Mouse (Mus musculus) stomach, postnatal 0 days (tissue): ENCODE data around the gene E030025P04Rik. TPM values are rescaled to one million over a fixed set of nuclear protein-coding genes. Genes with fewer than 3 reads are reported as not detected.

Experiments
- ATAC-seq: fragments of 200-750 bp; cut with Nextera tagmentation; 2 replicates; pipeline ENCODE4 v1.8.0; 2017; ENCODE audit not compliant: low FRiP score, low TSS enrichment
- DNase-seq: peaks from one replicate; pipeline ENCODE4 v3.0.0-alpha.2; 2016; ENCODE audit warnings: low spot score
- H3K27ac ChIP-seq: fragments of 300-500 bp; sonication (generic); replicated peaks from 2 replicates; pipeline ENCODE4 v1.5.1; 2014; ENCODE audit warnings: mild to moderate bottlenecking, control low read depth
- H3K27me3 ChIP-seq: fragments of 300-500 bp; sonication (generic); 2 replicates; pipeline ENCODE4 v1.6.1; 2014; ENCODE audit warnings: low read length; ENCODE audit not compliant: control insufficient read depth, insufficient read depth
- H3K36me3 ChIP-seq: fragments of 300-500 bp; sonication (generic); 2 replicates; pipeline ENCODE4 v1.6.1; 2014; ENCODE audit warnings: low read length, mixed read lengths; ENCODE audit not compliant: control insufficient read depth, insufficient read depth
- H3K4me1 ChIP-seq: fragments of 300-500 bp; sonication (generic); replicated peaks from 2 replicates; pipeline ENCODE4 v1.6.1; 2014; ENCODE audit warnings: antibody characterized with exemption; ENCODE audit not compliant: control insufficient read depth, insufficient read depth
- H3K4me2 ChIP-seq: fragments of 300-500 bp; sonication (generic); replicated peaks from 2 replicates; pipeline ENCODE4 v1.6.1; 2014; ENCODE audit warnings: low read depth, mild to moderate bottlenecking, control low read depth, moderate library complexity
- H3K4me3 ChIP-seq: fragments of 300-500 bp; sonication (generic); 2 replicates; pipeline ENCODE4 v1.5.1; 2014; ENCODE audit warnings: low read depth, low read length, control low read depth
- H3K9ac ChIP-seq: fragments of 300-500 bp; sonication (generic); 2 replicates; pipeline ENCODE4 v1.6.1; 2014; ENCODE audit warnings: mild to moderate bottlenecking, low read length, control low read depth, mixed read lengths
- H3K9me3 ChIP-seq: fragments of 300-500 bp; sonication (generic); 2 replicates; pipeline ENCODE4 v1.6.1; 2016; ENCODE audit warnings: low read length; ENCODE audit not compliant: control insufficient read depth
- CTCF ChIP-seq: IDR thresholded peaks from 2 replicates; pipeline ENCODE4 v1.5.1; 2016; ENCODE audit warnings: antibody characterized with exemption, low read depth, mild to moderate bottlenecking, moderate library complexity
- EP300 ChIP-seq: optimal IDR thresholded peaks from 2 replicates; pipeline ENCODE3; 2016; ENCODE audit warnings: antibody characterized with exemption
- WGBS: fragments of 180-500 bp; shearing (Covaris S2); extraction: QIAGEN DNeasy Blood & Tissue Kit; methylation state at CpG from one replicate; pipeline ENCODE4 v1.1.7; 2014; 5-methylcytosine and 5-hydroxymethylcytosine counted together
- polyA plus RNA-seq: library from polyadenylated mRNA; unstranded; fragments of >200 nt; fragmentation: Nextera tagmentation; extraction: Ambion mirVana; gene quantifications from 2 replicates; pipeline ENCODE4 v1.2.1, GENCODE M21; 2015

E030025P04Rik gene
- polyA plus RNA-seq, 1 experiment from 2014 or later: not detected

- Histone ChIP-seq H3K4me2 (no peak overlapping the region), H3K27me3 (no peaks in the 10 kb centered on the region), H3K4me3 (no peak overlapping the region), H3K9me3 (no peaks in the 10 kb centered on the region), H3K27ac (0 out of 2 replicates have a peak overlapping the region, but pooled peaks have one; percentile 18), H3K4me1 (no peaks in the 10 kb centered on the region), H3K36me3 (no peaks in the 10 kb centered on the region), H3K9ac (no peak overlapping the region)
- DNase-seq: peak; percentile 27
- no peak for TF ChIP-seq EP300
- no peak for TF ChIP-seq CTCF
- ATAC-seq: peak; percentile 72
- 35% methylated on average over 7 of the region's 7 CpGs for WGBS
These were observed 17.7 kb downstream of the E030025P04Rik start for GRCm38 (mm10) chr11:109126482-109126881.

GRCm38 (mm10) chr11:109125451-109125850, 18.7 kb downstream of the E030025P04Rik start:
- no peaks in the 10 kb centered on the region for H3K9me3 ChIP-seq
- H3K4me3 ChIP-seq: no peak overlapping the region
- H3K27ac ChIP-seq: no peak overlapping the region
- H3K9ac ChIP-seq: no peak overlapping the region
- no peak for DNase-seq
- WGBS: 64% methylated on average over 5 of the region's 5 CpGs
- H3K4me2 ChIP-seq: no peak overlapping the region
- no peak for ATAC-seq
- H3K4me1 ChIP-seq: no peaks in the 10 kb centered on the region
- no peaks in the 10 kb centered on the region for H3K36me3 ChIP-seq
- no peaks in the 10 kb centered on the region for H3K27me3 ChIP-seq
- TF ChIP-seq EP300 (no peak), CTCF (no peak)

DNA sequence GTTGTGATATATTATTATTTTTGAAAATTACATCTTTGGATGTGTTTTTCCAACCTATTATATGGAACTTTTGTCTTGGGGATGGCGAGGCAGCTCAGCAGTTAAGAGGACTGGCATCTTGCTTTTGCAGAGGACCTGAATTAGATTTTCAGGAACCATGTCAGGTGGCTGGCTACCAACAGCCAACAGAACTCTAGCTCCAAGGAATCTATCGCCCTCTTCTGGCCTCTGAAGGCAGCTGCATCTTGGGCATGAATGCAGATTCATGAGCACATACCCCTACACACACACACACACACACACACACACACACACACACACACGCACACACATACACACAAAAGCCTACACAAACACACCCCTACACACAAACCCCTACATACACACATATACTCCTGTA, 19.9 kb downstream of the E030025P04Rik start:
- H3K4me2 ChIP-seq: no peak overlapping the region
- no peak overlapping the region for H3K4me3 ChIP-seq
- no peak for DNase-seq

DNA sequence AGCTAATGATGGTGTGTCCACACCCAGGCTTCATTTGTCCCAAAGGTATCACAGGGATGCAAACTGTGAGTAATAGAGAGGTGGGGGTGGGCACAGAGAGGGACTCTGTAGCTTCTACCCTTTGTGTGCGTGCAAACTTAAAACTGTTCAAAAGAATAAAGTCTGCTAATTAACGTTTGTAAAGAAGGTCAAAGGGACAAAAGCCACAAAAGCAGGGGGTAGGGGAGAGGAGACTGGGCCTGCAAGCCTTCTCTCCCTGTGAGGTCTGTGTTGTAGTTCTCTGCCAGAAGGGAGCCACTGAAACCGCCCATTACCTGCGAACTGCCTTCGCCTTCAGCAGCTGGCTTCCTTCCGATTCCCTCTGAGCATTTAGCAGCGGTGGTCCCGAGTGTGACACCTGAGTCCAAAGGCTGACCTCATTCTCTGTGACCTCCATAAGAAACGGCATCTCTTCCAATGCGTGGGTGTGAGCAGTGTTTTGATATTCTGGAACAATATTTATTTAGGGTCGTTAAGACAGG, 34.3 kb downstream of the E030025P04Rik start:
- no peak overlapping the region for H3K4me3 ChIP-seq

More for the DNA sequence above, 19.9 kb downstream of the E030025P04Rik start:
- H3K36me3 ChIP-seq: no peaks in the 10 kb centered on the region
- H3K9me3 ChIP-seq: no peaks in the 10 kb centered on the region
- no peaks in the 10 kb centered on the region for H3K4me1 ChIP-seq
- 68% methylated on average over 3 of the region's 3 CpGs for WGBS
- TF ChIP-seq CTCF (peak; percentile 65), EP300 (no peak)
- no peak overlapping the region for H3K27ac ChIP-seq
- no peaks in the 10 kb centered on the region for H3K27me3 ChIP-seq
- H3K9ac ChIP-seq: no peak overlapping the region
- ATAC-seq: no peak

GRCm38 (mm10) chr11:109109056-109109455, 35.1 kb downstream of the E030025P04Rik start:
- DNase-seq (no peak), ATAC-seq (no peak)
- H3K4me1 ChIP-seq: no peaks in the 10 kb centered on the region
- H3K4me2 ChIP-seq: no peak overlapping the region
- H3K36me3 ChIP-seq: no peaks in the 10 kb centered on the region
- H3K9ac ChIP-seq: no peak overlapping the region
- H3K27me3 ChIP-seq: no peaks in the 10 kb centered on the region
- H3K9me3 ChIP-seq: no peaks in the 10 kb centered on the region
- H3K4me3 ChIP-seq: no peak overlapping the region
- TF ChIP-seq CTCF: no peak
- no peak overlapping the region for H3K27ac ChIP-seq

More for the DNA sequence above, 34.3 kb downstream of the E030025P04Rik start:
- no peaks in the 10 kb centered on the region for H3K9me3 ChIP-seq
- 27% methylated on average over 11 of the region's 11 CpGs for WGBS
- no peak overlapping the region for H3K4me2 ChIP-seq
- no peaks in the 10 kb centered on the region for H3K4me1 ChIP-seq
- H3K27me3 ChIP-seq: no peaks in the 10 kb centered on the region
- no peaks in the 10 kb centered on the region for H3K36me3 ChIP-seq
- no peak for TF ChIP-seq EP300
- TF ChIP-seq CTCF: no peak
- H3K27ac ChIP-seq: no peak overlapping the region
- DNase-seq (no peak), ATAC-seq (no peak)
- H3K9ac ChIP-seq: no peak overlapping the region

DNA sequence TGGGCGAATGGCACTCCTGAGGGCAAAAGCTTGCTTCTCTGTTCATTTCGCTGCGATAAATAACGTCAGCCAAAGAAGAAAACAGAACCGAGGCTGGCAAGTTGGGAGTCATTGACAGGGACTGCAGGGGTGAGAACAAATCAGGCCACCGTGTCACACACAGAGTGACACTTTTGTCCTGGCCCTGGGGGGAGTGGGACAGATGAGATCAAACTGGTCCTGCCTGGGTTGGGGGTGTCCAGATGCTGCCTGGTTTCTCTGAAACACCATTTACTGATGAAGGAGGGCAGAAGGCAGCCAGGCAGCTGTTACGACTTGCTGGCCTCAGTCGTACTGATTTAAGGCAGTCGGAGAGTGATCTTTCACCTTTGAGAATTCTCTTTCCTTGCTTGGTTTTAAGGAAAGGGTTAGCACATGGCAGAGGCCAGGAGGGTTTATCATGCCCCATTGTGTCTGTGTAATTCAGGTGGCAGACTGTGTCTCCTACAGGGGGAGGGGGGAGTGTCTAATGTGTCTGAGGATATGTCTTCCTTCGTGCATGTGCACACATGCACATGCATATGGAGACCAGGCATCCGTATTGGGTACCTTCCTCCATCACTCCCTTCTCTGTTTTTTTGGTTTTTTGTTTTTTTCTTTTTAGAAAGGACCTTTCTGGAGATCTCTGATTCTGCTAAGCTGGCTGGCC, 36.5 kb downstream of the E030025P04Rik start:
- Histone ChIP-seq H3K4me2 (no peak overlapping the region), H3K9me3 (no peaks in the 10 kb centered on the region), H3K27me3 (no peaks in the 10 kb centered on the region), H3K4me3 (no peak overlapping the region), H3K27ac (no peak overlapping the region), H3K9ac (no peak overlapping the region), H3K4me1 (no peaks in the 10 kb centered on the region), H3K36me3 (no peaks in the 10 kb centered on the region)
- no peak for ATAC-seq
- 60% methylated on average over 11 of the region's 11 CpGs for WGBS
- no peak for TF ChIP-seq CTCF
- TF ChIP-seq EP300: no peak
- no peak for DNase-seq
